Mouse (Mus musculus): ENCODE measurements around the gene Gm30083. TPM values are rescaled to one million over a fixed set of nuclear protein-coding genes. Genes with fewer than 3 reads are reported as not detected.
A peak's percentile ranks its signal among the peaks of the same experiment; 100 is the strongest.

Gm30083 gene
- polyA plus RNA-seq, 1 experiment from 2014 or later = not detected

DNA sequence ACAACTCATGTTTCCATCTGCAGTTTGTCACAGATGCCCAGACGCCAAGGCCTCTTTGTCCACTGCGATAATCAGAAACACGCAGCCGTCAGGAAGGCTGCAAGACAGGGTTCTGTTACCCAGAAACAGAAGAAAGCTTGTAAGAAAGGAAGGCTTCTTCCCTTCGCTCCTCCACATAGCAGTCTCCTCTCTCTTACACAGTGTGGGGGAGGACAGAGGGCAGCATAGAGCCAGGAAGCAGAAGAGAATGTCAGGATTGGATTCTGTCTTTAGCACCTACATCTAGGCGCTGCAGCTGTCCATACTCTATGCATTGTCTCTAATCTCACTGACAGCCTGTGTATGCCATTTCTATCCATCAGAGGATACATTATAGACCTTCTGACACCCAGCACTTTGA lies 17.6 kb downstream of the Gm30083 start:
- no peak overlapping the region for H3K9ac ChIP-seq
- H3K4me1 ChIP-seq = no peaks in the 10 kb centered on the region
- ATAC-seq (ENCODE audit: insufficient number of reproducible peaks, low FRiP score, low TSS enrichment, low read depth) = no peak
- no peak overlapping the region for H3K4me3 ChIP-seq
- no peak overlapping the region for H3K27ac ChIP-seq
- no peaks in the 10 kb centered on the region for H3K36me3 ChIP-seq
- 37% methylated on average over 6 of the region's 6 CpGs for WGBS
- H3K9me3 ChIP-seq = no peaks in the 10 kb centered on the region
- H3K4me2 ChIP-seq = no peak overlapping the region
- H3K27me3 ChIP-seq = no peaks in the 10 kb centered on the region

DNA sequence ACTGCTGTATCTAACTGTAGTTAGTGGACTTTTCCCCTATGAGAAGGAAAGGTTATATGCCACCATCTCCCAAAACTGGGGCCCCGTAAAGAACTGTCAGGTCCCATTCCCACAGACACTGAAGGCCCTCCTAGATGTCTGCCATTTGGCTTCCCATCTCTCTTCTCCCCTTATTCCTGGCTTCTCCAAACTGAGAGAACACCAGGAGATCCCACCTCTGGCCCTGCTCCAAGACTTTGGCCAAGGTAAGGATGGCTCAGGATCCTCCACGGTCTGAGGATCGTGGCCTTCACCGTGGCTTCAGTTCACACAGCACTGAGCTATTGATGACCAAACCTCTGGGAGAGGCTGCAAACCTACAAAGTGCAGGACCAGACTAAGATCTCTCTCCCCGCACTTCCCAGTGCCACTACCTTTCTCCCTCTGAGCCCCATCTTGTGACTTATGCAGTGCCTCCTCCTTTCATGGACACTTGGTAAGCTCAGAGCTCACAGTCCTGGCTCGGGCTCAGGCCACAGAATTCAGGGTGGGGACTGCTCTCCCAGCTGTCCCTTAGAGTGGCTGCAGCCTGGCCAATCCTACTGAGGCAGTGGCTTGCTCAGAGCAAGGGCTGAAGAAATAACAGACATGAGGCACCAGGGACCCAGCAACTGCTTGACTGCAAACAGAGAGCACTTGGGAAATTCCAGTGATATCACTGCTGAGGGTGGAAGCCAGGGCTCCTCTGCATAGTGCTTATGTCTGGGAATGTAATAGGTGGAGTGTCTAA lies 21.3 kb downstream of the Gm30083 start:
- Histone ChIP-seq H3K27ac (no peak overlapping the region), H3K4me1 (no peaks in the 10 kb centered on the region), H3K9ac (no peak overlapping the region), H3K36me3 (no peaks in the 10 kb centered on the region), H3K27me3 (no peaks in the 10 kb centered on the region), H3K4me3 (no peak overlapping the region), H3K9me3 (no peaks in the 10 kb centered on the region), H3K4me2 (no peak overlapping the region)
- 86% methylated on average over 6 of the region's 6 CpGs for WGBS
- no peak for ATAC-seq (ENCODE audit: insufficient number of reproducible peaks, low FRiP score, low TSS enrichment, low read depth)

DNA sequence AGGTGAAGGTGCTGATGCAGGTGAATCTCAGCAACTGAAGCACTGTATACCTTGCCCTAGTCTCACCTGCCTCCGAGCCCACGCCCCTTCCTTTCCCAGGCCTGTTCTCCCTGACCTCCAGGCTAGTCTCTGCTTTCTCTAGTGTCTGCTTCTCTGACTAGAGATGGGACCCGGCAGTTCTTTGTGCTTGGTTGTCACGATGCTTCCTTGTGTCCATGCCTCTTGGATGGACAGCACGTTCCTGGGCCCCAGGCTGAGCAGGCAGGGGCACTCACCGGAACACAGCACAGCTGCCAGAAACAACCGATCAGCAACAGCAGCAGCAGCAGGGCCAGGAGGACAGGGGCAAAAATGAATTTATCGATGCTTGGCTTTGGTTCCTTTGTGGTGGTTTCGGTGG lies 21.9 kb downstream of the Gm30083 start:
- Histone ChIP-seq H3K4me1 (no peaks in the 10 kb centered on the region), H3K9ac (no peak overlapping the region), H3K27ac (no peak overlapping the region), H3K27me3 (no peaks in the 10 kb centered on the region), H3K9me3 (no peaks in the 10 kb centered on the region), H3K36me3 (no peaks in the 10 kb centered on the region), H3K4me2 (no peak overlapping the region), H3K4me3 (no peak overlapping the region)
- no peak for ATAC-seq (ENCODE audit: insufficient number of reproducible peaks, low FRiP score, low TSS enrichment, low read depth)
- 92% methylated on average over 9 of the region's 9 CpGs for WGBS

DNA sequence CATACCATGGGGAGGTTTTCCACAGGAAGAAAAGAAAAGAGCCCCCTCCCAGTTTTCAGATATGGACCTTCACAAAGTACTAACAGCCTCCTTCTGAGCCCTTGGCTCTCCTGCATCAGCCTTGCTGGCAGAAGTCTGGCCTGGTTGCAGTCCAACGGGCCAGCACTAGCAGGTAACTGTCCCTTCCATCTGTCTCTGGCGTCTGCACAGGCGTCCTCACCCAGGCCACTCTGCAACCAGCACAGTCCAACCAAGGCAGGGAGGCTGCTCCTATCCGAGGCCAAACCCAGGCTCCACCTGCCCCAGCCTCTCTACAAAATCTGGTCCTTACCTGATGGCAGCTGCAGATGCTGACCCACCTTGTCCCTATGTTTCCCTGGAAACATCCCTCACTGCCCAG lies 23.0 kb downstream of the Gm30083 start:
- no peak overlapping the region for H3K4me2 ChIP-seq
- H3K27me3 ChIP-seq = no peaks in the 10 kb centered on the region
- H3K4me3 ChIP-seq = no peak overlapping the region
- no peak overlapping the region for H3K9ac ChIP-seq
- ATAC-seq (ENCODE audit: insufficient number of reproducible peaks, low FRiP score, low TSS enrichment, low read depth) = no peak
- H3K4me1 ChIP-seq = no peaks in the 10 kb centered on the region
- H3K9me3 ChIP-seq = no peaks in the 10 kb centered on the region
- 62% methylated on average over 4 of the region's 4 CpGs for WGBS
- H3K36me3 ChIP-seq = no peaks in the 10 kb centered on the region
- no peak overlapping the region for H3K27ac ChIP-seq

- no peak overlapping the region for H3K27ac ChIP-seq
- no peak for ATAC-seq (ENCODE audit: insufficient number of reproducible peaks, low FRiP score, low TSS enrichment, low read depth)
- no peak overlapping the region for H3K4me2 ChIP-seq
- no peaks in the 10 kb centered on the region for H3K27me3 ChIP-seq
- H3K36me3 ChIP-seq = no peaks in the 10 kb centered on the region
- 67% methylated on average over 3 of the region's 3 CpGs for WGBS
- H3K9me3 ChIP-seq = no peaks in the 10 kb centered on the region
- H3K4me1 ChIP-seq = no peaks in the 10 kb centered on the region
- no peak overlapping the region for H3K9ac ChIP-seq
- H3K4me3 ChIP-seq = no peak overlapping the region
These were observed 25.8 kb downstream of the Gm30083 start for GRCm38 (mm10) chr14:33989201-33989600.

DNA sequence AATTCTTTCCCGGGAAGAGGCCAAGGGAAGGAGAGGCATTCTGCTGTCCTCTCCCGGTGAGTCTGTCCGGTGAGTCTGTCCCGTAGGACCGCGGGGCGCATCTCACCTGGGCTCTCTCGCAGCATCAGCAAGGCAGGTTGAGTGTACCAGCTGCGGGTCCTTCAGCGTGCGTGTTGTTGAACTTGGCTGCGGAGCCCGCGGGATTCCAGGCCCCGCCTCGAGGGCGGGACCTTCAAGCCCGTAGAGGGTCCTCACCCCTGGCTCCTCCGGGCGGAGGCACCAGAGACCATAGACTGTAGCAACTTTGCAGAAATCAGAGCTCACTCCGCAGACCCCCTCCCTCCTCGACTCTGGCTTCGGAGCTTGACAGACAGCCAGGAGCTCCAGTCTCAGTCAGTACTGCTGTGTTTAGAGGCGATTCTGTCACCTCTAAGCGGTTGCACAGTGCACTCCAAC lies 36.4 kb downstream of the Gm30083 start, which contains the start of gene Zfp488:
TSS of gene Zfp488 (minus strand) at position 161 of the 456 bp plus-strand sequence.
- no peaks in the 10 kb centered on the region for H3K36me3 ChIP-seq
- no peak for ATAC-seq (ENCODE audit: insufficient number of reproducible peaks, low FRiP score, low TSS enrichment, low read depth)
- peak within 1 kb of the TSS; percentile 39 for H3K4me3 ChIP-seq
- 2% methylated on average over 25 of the region's 25 CpGs for WGBS
- peaks cover 5% of the 10 kb centered on the region; the same call in 1 of the 2 replicates for H3K27me3 ChIP-seq
- H3K9ac ChIP-seq = no peak within 1 kb of the TSS
- peak within 1 kb of the TSS; percentile 71 for H3K4me2 ChIP-seq
- H3K9me3 ChIP-seq = no peaks in the 10 kb centered on the region
- H3K27ac ChIP-seq = no peak within 1 kb of the TSS
- H3K4me1 ChIP-seq = peaks cover 4% of the 10 kb centered on the region; the same call in 1 of the 2 replicates

- H3K4me1 ChIP-seq = peaks cover 4% of the 10 kb centered on the region; the same call in 1 of the 2 replicates
- peak overlapping the region; percentile 71; the same call in 1 of the 2 replicates for H3K4me2 ChIP-seq
- H3K9ac ChIP-seq = no peak overlapping the region
- WGBS = 10% methylated on average over 7 of the region's 7 CpGs
- H3K4me3 ChIP-seq = no peak overlapping the region
- no peak overlapping the region for H3K27ac ChIP-seq
- no peak for ATAC-seq (ENCODE audit: insufficient number of reproducible peaks, low FRiP score, low TSS enrichment, low read depth)
- H3K27me3 ChIP-seq = peaks cover 5% of the 10 kb centered on the region; the same call in 1 of the 2 replicates
- H3K9me3 ChIP-seq = no peaks in the 10 kb centered on the region
- H3K36me3 ChIP-seq = no peaks in the 10 kb centered on the region
These were observed 37.2 kb downstream of the Gm30083 start for GRCm38 (mm10) chr14:33977748-33978147.

GRCm38 (mm10) chr14:33974752-33975151 lies 40.2 kb downstream of the Gm30083 start:
- H3K4me3 ChIP-seq = no peak overlapping the region
- no peak for ATAC-seq (ENCODE audit: insufficient number of reproducible peaks, low FRiP score, low TSS enrichment, low read depth)
- 78% methylated on average over 5 of the region's 5 CpGs for WGBS

GRCm38 (mm10) chr14:33972679-33973078 lies 42.3 kb downstream of the Gm30083 start:
- Histone ChIP-seq H3K9ac (no peak overlapping the region), H3K4me2 (no peak overlapping the region), H3K36me3 (no peaks in the 10 kb centered on the region), H3K27ac (no peak overlapping the region), H3K9me3 (no peaks in the 10 kb centered on the region), H3K4me1 (no peaks in the 10 kb centered on the region), H3K4me3 (no peak overlapping the region), H3K27me3 (peaks cover 12% of the 10 kb centered on the region; the same call in 1 of the 2 replicates)
- 42% methylated on average over 7 of the region's 7 CpGs for WGBS
- no peak for ATAC-seq (ENCODE audit: insufficient number of reproducible peaks, low FRiP score, low TSS enrichment, low read depth)

More at GRCm38 (mm10) chr14:33974752-33975151, 40.2 kb downstream of the Gm30083 start:
- H3K36me3 ChIP-seq = no peaks in the 10 kb centered on the region
- H3K9me3 ChIP-seq = no peaks in the 10 kb centered on the region
- no peak overlapping the region for H3K9ac ChIP-seq
- H3K27me3 ChIP-seq = peaks cover 12% of the 10 kb centered on the region; the same call in 1 of the 2 replicates
- no peak overlapping the region for H3K4me2 ChIP-seq
- H3K27ac ChIP-seq = no peak overlapping the region
- peaks cover 4% of the 10 kb centered on the region; the same call in 1 of the 2 replicates for H3K4me1 ChIP-seq

GRCm38 (mm10) chr14:33965675-33966074 lies 49.3 kb downstream of the Gm30083 start:
- Histone ChIP-seq H3K27ac (no peak overlapping the region), H3K9ac (no peak overlapping the region), H3K4me1 (no peaks in the 10 kb centered on the region), H3K9me3 (no peaks in the 10 kb centered on the region), H3K27me3 (0 out of 2 replicates have a peak, but pooled peaks cover 7% of the 10 kb centered on the region), H3K4me2 (no peak overlapping the region), H3K4me3 (no peak overlapping the region), H3K36me3 (no peaks in the 10 kb centered on the region)
- ATAC-seq (ENCODE audit: insufficient number of reproducible peaks, low FRiP score, low TSS enrichment, low read depth) = no peak
- WGBS = 56% methylated on average over 7 of the region's 7 CpGs

DNA sequence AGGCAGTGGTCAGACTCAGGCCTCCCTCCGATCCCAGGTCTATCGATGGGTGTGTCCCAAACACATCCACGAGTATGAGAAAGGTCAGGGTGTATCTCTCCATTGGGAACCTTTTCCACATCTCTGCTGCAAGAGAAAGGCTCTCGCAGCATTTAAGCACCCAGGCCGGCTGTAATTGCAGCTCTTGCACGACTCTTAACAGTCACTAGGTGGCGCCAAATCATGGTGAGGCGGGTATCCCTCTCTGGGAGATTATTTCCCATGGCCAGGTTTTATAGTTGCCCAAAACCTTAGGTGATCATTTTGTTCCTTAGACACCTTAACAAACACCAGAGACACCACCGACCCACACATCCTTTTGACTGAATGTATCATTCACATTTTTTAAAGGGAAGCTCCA lies 55.6 kb downstream of the Gm30083 start:
- H3K9me3 ChIP-seq = no peaks in the 10 kb centered on the region
- no peak overlapping the region for H3K27ac ChIP-seq
- no peak overlapping the region for H3K4me3 ChIP-seq
- WGBS = 8% methylated on average over 9 of the region's 9 CpGs
- H3K4me2 ChIP-seq = no peak overlapping the region
- 0 out of 2 replicates have a peak, but pooled peaks cover 7% of the 10 kb centered on the region for H3K27me3 ChIP-seq
- no peak overlapping the region for H3K9ac ChIP-seq
- no peaks in the 10 kb centered on the region for H3K36me3 ChIP-seq
- no peaks in the 10 kb centered on the region for H3K4me1 ChIP-seq
- ATAC-seq (ENCODE audit: insufficient number of reproducible peaks, low FRiP score, low TSS enrichment, low read depth) = no peak

- no peak for ATAC-seq (ENCODE audit: insufficient number of reproducible peaks, low FRiP score, low TSS enrichment, low read depth)
- Histone ChIP-seq H3K27me3 (0 out of 2 replicates have a peak, but pooled peaks cover 7% of the 10 kb centered on the region), H3K9ac (no peak overlapping the region), H3K4me1 (no peaks in the 10 kb centered on the region), H3K4me3 (no peak overlapping the region), H3K36me3 (no peaks in the 10 kb centered on the region), H3K4me2 (no peak overlapping the region), H3K27ac (no peak overlapping the region), H3K9me3 (no peaks in the 10 kb centered on the region)
- WGBS = 78% methylated on average over 3 of the region's 3 CpGs
These were observed 56.1 kb downstream of the Gm30083 start for GRCm38 (mm10) chr14:33958841-33959240.
